Mouse (Mus musculus) embryonic facial prominence, embryonic 14.5 days (tissue): ENCODE measurements around the gene Mtor. TPM values are rescaled to one million over a fixed set of nuclear protein-coding genes. Genes with fewer than 3 reads are reported as not detected.

Experiments
- ATAC-seq: fragments of 200-750 bp; cut with Nextera tagmentation; 2 replicates; pipeline ENCODE4 v1.8.0; 2017; ENCODE audit warnings: low read depth, moderate number of reproducible peaks, moderate TSS enrichment
- DNase-seq: peaks from one replicate; pipeline ENCODE4 v3.0.0-alpha.2; 2015; ENCODE audit warnings: low spot score
- H3K27ac ChIP-seq: fragments of 300-500 bp; sonication (generic); replicated peaks from 2 replicates; pipeline ENCODE4 v1.5.1; 2014; ENCODE audit warnings: low read depth, mild to moderate bottlenecking, low read length, moderate library complexity
- H3K27me3 ChIP-seq: fragments of 300-500 bp; sonication (generic); replicated peaks from 2 replicates; pipeline ENCODE4 v1.6.1; 2014; ENCODE audit warnings: low read length; ENCODE audit not compliant: control insufficient read depth, insufficient read depth
- H3K36me3 ChIP-seq: fragments of 300-500 bp; sonication (generic); 2 replicates; pipeline ENCODE4 v1.6.1; 2014; ENCODE audit warnings: low read length, mixed read lengths; ENCODE audit not compliant: control insufficient read depth, insufficient read depth
- H3K4me1 ChIP-seq: fragments of 300-500 bp; sonication (generic); 2 replicates; pipeline ENCODE4 v1.6.1; 2014; ENCODE audit warnings: antibody characterized with exemption, low read length; ENCODE audit not compliant: control insufficient read depth, insufficient read depth
- H3K4me2 ChIP-seq: fragments of 300-500 bp; sonication (generic); 2 replicates; pipeline ENCODE4 v1.6.1; 2014; ENCODE audit warnings: low read depth, mild to moderate bottlenecking, low read length, moderate library complexity, mixed read lengths
- H3K4me3 ChIP-seq: fragments of 300-500 bp; sonication (generic); 2 replicates; pipeline ENCODE4 v1.5.1; 2014; ENCODE audit warnings: low read depth, mild to moderate bottlenecking, low read length
- H3K9ac ChIP-seq: fragments of 300-500 bp; sonication (generic); 2 replicates; pipeline ENCODE4 v1.6.1; 2014; ENCODE audit warnings: low read depth, mild to moderate bottlenecking, low read length, moderate library complexity, mixed read lengths
- H3K9me3 ChIP-seq: fragments of 300-500 bp; sonication (generic); 2 replicates; pipeline ENCODE4 v1.6.1; 2016; ENCODE audit warnings: low read length; ENCODE audit not compliant: control insufficient read depth
- WGBS: fragments of 180-500 bp; shearing (Covaris S2); extraction: QIAGEN DNeasy Blood & Tissue Kit; methylation state at CpG from one replicate; pipeline ENCODE4 v1.1.7; 2014; 5-methylcytosine and 5-hydroxymethylcytosine counted together
- polyA plus RNA-seq: library from polyadenylated mRNA; unstranded; fragments of >200 nt; fragmentation: Nextera tagmentation; extraction: Ambion mirVana; gene quantifications from 2 replicates; pipeline ENCODE4 v1.2.1, GENCODE M21; 2014

Gene Mtor
- polyA plus RNA-seq, 1 experiment from 2014 or later: 16.3 TPM

- peak; percentile 33 for DNase-seq
- H3K27ac ChIP-seq: peak overlapping the region; percentile 11; the same call in 1 of the 2 replicates
Measured at GRCm38 (mm10) chr4:148591637-148592380, 143.4 kb downstream of the Mtor start.

DNA sequence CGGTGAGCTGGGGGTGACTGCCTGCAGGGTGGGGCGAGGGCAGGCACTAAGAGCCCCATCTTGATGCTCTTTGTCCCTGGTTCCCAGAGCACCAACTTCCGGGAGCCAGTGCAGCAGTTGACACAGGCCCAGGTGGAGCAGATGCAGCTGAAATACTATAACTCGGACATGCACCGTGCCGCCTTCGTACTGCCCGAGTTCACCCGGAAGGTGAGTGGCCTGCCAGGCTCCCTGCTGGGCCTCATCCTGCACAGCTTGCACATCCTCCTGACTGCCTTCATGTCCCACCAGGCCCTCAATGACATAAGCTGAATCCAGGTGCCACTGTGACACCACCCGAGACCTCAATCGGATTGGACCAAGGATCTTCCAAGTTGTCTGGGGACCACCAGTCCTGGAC lies 145.6 kb downstream of the Mtor start:
- H3K9me3 ChIP-seq: 0 out of 2 replicates have a peak, but pooled peaks cover 3% of the 10 kb centered on the region
- peaks cover 62% of the 10 kb centered on the region for H3K36me3 ChIP-seq
- ATAC-seq (no peak), DNase-seq (no peak)
- no peak overlapping the region for H3K4me2 ChIP-seq
- H3K27ac ChIP-seq: no peak overlapping the region
- no peak overlapping the region for H3K4me3 ChIP-seq
- H3K4me1 ChIP-seq: peaks cover 6% of the 10 kb centered on the region
- 94% methylated on average over 11 of the region's 11 CpGs for WGBS
- no peaks in the 10 kb centered on the region for H3K27me3 ChIP-seq
- H3K9ac ChIP-seq: no peak overlapping the region

More at GRCm38 (mm10) chr4:148591637-148592380, 143.4 kb downstream of the Mtor start:
- peaks cover 41% of the 10 kb centered on the region for H3K36me3 ChIP-seq
- ATAC-seq: peak; percentile 34
- H3K27me3 ChIP-seq: no peaks in the 10 kb centered on the region
- WGBS: 0% methylated on average over 19 of the region's 53 CpGs
- peak overlapping the region; percentile 66 for H3K4me2 ChIP-seq
- H3K9ac ChIP-seq: peak overlapping the region; percentile 82
- peak overlapping the region; percentile 95 for H3K4me3 ChIP-seq
- peaks cover 6% of the 10 kb centered on the region for H3K4me1 ChIP-seq
- no peaks in the 10 kb centered on the region for H3K9me3 ChIP-seq

DNA sequence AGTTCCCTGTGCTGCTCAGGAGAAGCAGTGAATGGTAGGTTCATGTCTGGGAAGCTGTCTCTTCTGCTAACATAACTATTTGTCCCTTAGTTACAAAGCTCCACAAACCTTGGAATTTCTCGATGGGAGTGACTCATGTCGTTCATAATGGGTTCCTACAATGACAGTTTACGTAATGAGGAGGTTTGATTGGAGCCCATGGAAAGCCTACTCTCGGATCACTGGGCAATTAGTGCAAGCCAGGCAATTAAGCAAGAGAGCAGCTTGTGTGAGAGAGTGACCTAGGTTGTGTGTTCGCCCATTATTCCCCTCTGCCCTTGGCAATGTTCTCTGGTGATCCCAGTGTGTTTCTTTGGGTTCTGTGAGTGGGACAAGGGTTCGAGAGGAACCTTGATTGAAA lies 147.5 kb downstream of the Mtor start:
- Histone ChIP-seq H3K27me3 (no peaks in the 10 kb centered on the region), H3K27ac (no peak overlapping the region), H3K9me3 (0 out of 2 replicates have a peak, but pooled peaks cover 3% of the 10 kb centered on the region), H3K36me3 (peaks cover 68% of the 10 kb centered on the region), H3K9ac (no peak overlapping the region), H3K4me2 (no peak overlapping the region), H3K4me1 (peaks cover 6% of the 10 kb centered on the region), H3K4me3 (no peak overlapping the region)
- WGBS: 88% methylated on average over 6 of the region's 6 CpGs
- DNase-seq (no peak), ATAC-seq (no peak)

DNA sequence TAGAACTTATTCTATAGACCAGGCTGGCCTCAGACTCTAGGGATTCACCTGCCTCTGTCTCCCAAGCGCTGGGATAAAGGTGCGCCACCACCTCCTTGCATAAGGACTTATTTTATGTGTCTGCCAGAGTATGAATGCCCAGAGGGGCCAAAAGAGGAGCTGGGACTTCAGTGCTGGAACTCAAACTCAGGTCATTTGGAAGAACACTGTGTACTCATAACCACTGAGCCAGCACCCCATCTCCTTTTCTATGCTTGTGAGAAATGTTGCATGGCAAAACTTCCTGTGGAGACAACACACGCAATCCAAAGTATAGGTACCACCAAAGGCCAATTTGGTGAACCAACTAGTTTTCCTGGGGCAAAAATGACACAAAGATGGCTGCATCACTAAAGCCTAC lies 148.3 kb downstream of the Mtor start:
- no peak for ATAC-seq
- no peak overlapping the region for H3K4me2 ChIP-seq
- WGBS: 97% methylated on average over 3 of the region's 3 CpGs
- H3K4me3 ChIP-seq: no peak overlapping the region
- peaks cover 6% of the 10 kb centered on the region for H3K4me1 ChIP-seq
- H3K9me3 ChIP-seq: 0 out of 2 replicates have a peak, but pooled peaks cover 3% of the 10 kb centered on the region
- no peak for DNase-seq
- H3K36me3 ChIP-seq: peaks cover 68% of the 10 kb centered on the region
- H3K27me3 ChIP-seq: no peaks in the 10 kb centered on the region
- no peak overlapping the region for H3K27ac ChIP-seq
- H3K9ac ChIP-seq: no peak overlapping the region

DNA sequence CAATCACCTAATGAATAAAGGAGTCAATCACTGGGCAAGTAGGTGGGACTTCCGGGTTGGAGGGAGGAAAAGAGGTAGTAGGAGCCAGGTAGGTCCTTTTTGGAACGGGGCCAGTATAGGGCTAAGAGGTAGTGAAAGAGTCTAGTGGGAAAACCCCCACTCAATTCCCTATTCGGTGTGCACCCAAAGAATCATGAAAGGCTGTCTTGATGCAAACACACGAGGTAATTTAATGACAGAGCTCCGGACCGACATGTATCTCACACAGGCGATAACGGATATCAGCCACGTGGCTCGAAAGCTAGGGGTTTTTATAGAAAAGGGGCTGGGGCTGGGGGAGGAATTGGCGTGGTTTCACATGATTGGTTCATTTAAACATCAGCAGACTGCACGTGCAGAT lies 150.4 kb downstream of the Mtor start:
- DNase-seq (no peak), ATAC-seq (no peak)
- Histone ChIP-seq H3K27me3 (no peaks in the 10 kb centered on the region), H3K36me3 (peaks cover 57% of the 10 kb centered on the region), H3K9ac (no peak overlapping the region), H3K4me1 (no peaks in the 10 kb centered on the region), H3K4me2 (no peak overlapping the region), H3K9me3 (0 out of 2 replicates have a peak, but pooled peaks cover 3% of the 10 kb centered on the region), H3K27ac (no peak overlapping the region), H3K4me3 (no peak overlapping the region)
- WGBS: 91% methylated on average over 12 of the region's 12 CpGs

GRCm38 (mm10) chr4:148600316-148600715 lies 151.9 kb downstream of the Mtor start:
- peaks cover 42% of the 10 kb centered on the region for H3K36me3 ChIP-seq
- 89% methylated on average over 4 of the region's 4 CpGs for WGBS

DNA sequence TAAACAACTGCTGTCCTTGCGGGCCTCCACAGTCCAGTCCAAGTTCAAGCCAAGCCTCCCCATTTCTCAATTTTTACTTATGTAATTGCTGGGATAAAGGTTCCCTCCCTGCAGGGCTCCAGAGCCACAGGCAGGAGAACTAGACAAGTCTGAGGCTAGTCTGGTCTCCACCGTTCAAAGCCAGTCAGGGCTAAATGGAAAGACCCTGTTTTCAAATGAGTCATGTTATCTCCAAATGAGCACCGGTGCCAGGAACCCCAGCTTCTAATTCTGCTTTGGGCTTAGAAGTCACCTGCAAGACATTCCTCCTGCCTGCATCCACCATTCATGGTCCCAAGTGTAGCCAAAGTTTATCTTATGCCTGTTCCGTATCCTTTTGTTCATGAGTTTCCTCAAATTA lies 153.5 kb downstream of the Mtor start:
- Histone ChIP-seq H3K9me3 (0 out of 2 replicates have a peak, but pooled peaks cover 3% of the 10 kb centered on the region), H3K4me1 (no peaks in the 10 kb centered on the region), H3K9ac (no peak overlapping the region), H3K4me2 (no peak overlapping the region), H3K27ac (no peak overlapping the region), H3K36me3 (peaks cover 26% of the 10 kb centered on the region), H3K4me3 (no peak overlapping the region), H3K27me3 (no peaks in the 10 kb centered on the region)
- 84% methylated on average over 4 of the region's 4 CpGs for WGBS
- DNase-seq (no peak), ATAC-seq (no peak)

More at GRCm38 (mm10) chr4:148600316-148600715, 151.9 kb downstream of the Mtor start:
- no peak overlapping the region for H3K4me3 ChIP-seq
- H3K9ac ChIP-seq: no peak overlapping the region
- no peak for ATAC-seq
- no peaks in the 10 kb centered on the region for H3K4me1 ChIP-seq
- H3K27ac ChIP-seq: no peak overlapping the region
- no peaks in the 10 kb centered on the region for H3K27me3 ChIP-seq
- no peak overlapping the region for H3K4me2 ChIP-seq
- DNase-seq: no peak
- H3K9me3 ChIP-seq: 0 out of 2 replicates have a peak, but pooled peaks cover 3% of the 10 kb centered on the region

DNA sequence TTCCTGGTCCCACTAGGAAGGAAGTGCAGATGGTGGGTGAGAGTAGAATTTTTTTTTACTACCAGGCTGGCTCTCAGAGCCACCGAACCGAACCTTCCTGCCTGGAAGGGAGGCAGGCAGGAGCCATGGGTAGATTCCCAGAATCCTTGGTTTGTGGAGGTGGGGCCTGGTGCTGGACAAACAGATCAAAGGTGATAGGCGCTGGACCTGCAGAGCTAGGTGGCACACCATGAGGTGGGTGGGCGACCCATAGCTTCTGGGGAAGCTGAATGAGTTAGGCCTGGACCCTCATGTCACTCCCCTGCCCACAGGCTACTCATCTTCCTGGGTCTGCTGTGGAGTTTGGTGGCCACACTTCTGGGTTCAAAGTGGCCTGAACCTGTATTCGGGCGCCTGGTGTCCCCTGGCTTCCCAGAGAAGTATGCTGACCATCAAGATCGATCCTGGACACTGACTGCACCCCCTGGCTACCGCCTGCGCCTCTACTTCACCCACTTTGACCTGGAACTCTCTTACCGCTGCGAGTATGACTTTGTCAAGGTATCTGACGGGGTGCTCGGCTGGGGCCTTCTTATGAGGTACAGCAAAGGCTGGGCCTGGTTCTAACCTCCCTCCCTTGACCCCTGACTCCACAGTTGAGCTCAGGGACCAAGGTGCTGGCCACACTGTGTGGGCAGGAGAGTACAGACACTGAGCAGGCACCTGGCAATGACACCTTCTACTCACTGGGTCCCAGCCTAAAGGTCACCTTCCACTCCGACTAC lies 154.1 kb downstream of the Mtor start, which contains the start of gene Masp2:
TSS of gene Masp2 (plus strand) at position 198 of the 764 bp plus-strand sequence.
- Histone ChIP-seq H3K9ac (no peak within 1 kb of the TSS), H3K36me3 (peaks cover 20% of the 10 kb centered on the region), H3K27me3 (no peaks in the 10 kb centered on the region), H3K27ac (no peak within 1 kb of the TSS), H3K4me2 (no peak within 1 kb of the TSS), H3K4me1 (no peaks in the 10 kb centered on the region), H3K4me3 (no peak within 1 kb of the TSS), H3K9me3 (0 out of 2 replicates have a peak, but pooled peaks cover 3% of the 10 kb centered on the region)
- ATAC-seq: no peak
- DNase-seq: no peak
- 86% methylated on average over 14 of the region's 14 CpGs for WGBS
